Mouse (Mus musculus) kidney, embryonic 16.5 days (tissue): Measurements from ENCODE around the gene Cxcl17. TPM values are rescaled to one million over a fixed set of nuclear protein-coding genes. Genes with fewer than 3 reads are reported as not detected.

Experiments used
- ATAC-seq: fragments of 200-750 bp; cut with Nextera tagmentation; 2 replicates; pipeline ENCODE4 v1.8.0; 2017; ENCODE audit warnings: moderate TSS enrichment; ENCODE audit not compliant: low FRiP score, low TSS enrichment
- H3K27ac ChIP-seq: fragments of 300-500 bp; sonication (generic); 2 replicates; pipeline ENCODE4 v1.5.1; 2014; ENCODE audit warnings: low read length
- H3K27me3 ChIP-seq: fragments of 300-500 bp; sonication (generic); 2 replicates; pipeline ENCODE4 v1.6.1; 2014; ENCODE audit warnings: low read length, control low read depth, mixed read lengths; ENCODE audit not compliant: insufficient read depth
- H3K36me3 ChIP-seq: fragments of 300-500 bp; sonication (generic); 2 replicates; pipeline ENCODE4 v1.6.1; 2014; ENCODE audit warnings: low read length, control low read depth, mixed read lengths; ENCODE audit not compliant: insufficient read depth
- H3K4me1 ChIP-seq: fragments of 300-500 bp; sonication (generic); 2 replicates; pipeline ENCODE4 v1.6.1; 2014; ENCODE audit warnings: low read length, control low read depth, mixed read lengths; ENCODE audit not compliant: insufficient read depth
- H3K4me2 ChIP-seq: fragments of 300-500 bp; sonication (generic); replicated peaks from 2 replicates; pipeline ENCODE4 v1.6.1; 2014; ENCODE audit warnings: low read depth, low read length
- H3K4me3 ChIP-seq: fragments of 300-500 bp; sonication (generic); 2 replicates; pipeline ENCODE4 v1.5.1; 2014; ENCODE audit warnings: mild to moderate bottlenecking, low read length
- H3K9ac ChIP-seq: fragments of 300-500 bp; sonication (generic); replicated peaks from 2 replicates; pipeline ENCODE4 v1.6.1; 2014; ENCODE audit warnings: low read length
- H3K9me3 ChIP-seq: fragments of 300-500 bp; sonication (generic); 2 replicates; pipeline ENCODE4 v1.6.1; 2016; ENCODE audit warnings: low read length, control low read depth
- WGBS: fragments of 180-500 bp; shearing (Covaris S2); extraction: QIAGEN DNeasy Blood & Tissue Kit; methylation state at CpG from one replicate; pipeline ENCODE4 v1.1.7; 2014; 5-methylcytosine and 5-hydroxymethylcytosine counted together
- polyA plus RNA-seq: library from polyadenylated mRNA; unstranded; fragments of >200 nt; fragmentation: Nextera tagmentation; extraction: Ambion mirVana; gene quantifications from 2 replicates; pipeline ENCODE4 v1.2.1, GENCODE M21; 2015

The Cxcl17 gene
- polyA plus RNA-seq, 1 experiment from 2014 or later, result 0.65 TPM

DNA sequence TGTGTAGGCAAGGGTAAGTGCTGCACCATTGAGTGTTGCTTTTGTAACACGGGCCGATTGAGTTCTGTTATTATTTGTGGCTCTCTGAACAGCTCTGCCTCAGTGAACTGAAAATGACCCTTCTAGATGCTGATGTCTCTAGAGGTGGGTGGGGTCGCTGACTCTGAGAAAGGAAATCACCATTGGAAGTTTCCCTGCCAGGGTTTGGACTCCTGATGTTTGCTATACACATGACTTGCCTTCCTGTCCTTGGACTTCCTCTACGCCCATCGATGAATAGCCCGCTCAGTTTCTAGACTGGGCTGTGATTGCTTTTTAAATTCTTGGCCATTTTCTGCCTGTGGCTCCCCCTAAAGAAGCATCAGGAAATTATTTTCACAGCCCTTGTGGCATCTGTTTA, 23.5 kb upstream of the Cxcl17 start:
- no peaks in the 10 kb centered on the region for H3K36me3 ChIP-seq
- no peaks in the 10 kb centered on the region for H3K9me3 ChIP-seq
- peaks cover 28% of the 10 kb centered on the region for H3K4me1 ChIP-seq
- no peak overlapping the region for H3K4me2 ChIP-seq
- no peak for ATAC-seq
- WGBS, result 60% methylated on average over 6 of the region's 6 CpGs
- H3K4me3 ChIP-seq, result no peak overlapping the region
- H3K27me3 ChIP-seq, result no peaks in the 10 kb centered on the region
- peak overlapping the region; percentile 40; the same call in 1 of the 2 replicates for H3K27ac ChIP-seq
- H3K9ac ChIP-seq, result no peak overlapping the region

DNA sequence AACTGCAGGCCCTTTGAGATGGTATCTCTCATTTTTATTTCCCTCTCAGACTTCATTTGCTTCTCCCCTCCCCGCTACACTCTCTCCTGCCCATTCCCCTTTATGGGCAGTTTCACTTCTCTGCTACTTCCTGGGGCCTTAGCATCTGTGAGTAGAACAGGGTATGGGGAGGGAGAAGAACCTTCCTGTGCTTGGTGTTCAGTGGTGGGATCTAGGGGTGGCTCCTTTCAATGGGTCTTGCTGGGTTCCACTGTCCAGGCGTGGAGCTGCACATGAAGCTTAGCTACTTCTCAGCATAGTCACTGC, 22.8 kb upstream of the Cxcl17 start:
- Histone ChIP-seq H3K27ac (peak overlapping the region; percentile 40; the same call in 1 of the 2 replicates), H3K27me3 (no peaks in the 10 kb centered on the region), H3K4me3 (no peak overlapping the region), H3K9me3 (no peaks in the 10 kb centered on the region), H3K36me3 (no peaks in the 10 kb centered on the region), H3K9ac (no peak overlapping the region), H3K4me2 (no peak overlapping the region), H3K4me1 (peaks cover 24% of the 10 kb centered on the region)
- 80% methylated on average over 2 of the region's 2 CpGs for WGBS
- ATAC-seq, result no peak

DNA sequence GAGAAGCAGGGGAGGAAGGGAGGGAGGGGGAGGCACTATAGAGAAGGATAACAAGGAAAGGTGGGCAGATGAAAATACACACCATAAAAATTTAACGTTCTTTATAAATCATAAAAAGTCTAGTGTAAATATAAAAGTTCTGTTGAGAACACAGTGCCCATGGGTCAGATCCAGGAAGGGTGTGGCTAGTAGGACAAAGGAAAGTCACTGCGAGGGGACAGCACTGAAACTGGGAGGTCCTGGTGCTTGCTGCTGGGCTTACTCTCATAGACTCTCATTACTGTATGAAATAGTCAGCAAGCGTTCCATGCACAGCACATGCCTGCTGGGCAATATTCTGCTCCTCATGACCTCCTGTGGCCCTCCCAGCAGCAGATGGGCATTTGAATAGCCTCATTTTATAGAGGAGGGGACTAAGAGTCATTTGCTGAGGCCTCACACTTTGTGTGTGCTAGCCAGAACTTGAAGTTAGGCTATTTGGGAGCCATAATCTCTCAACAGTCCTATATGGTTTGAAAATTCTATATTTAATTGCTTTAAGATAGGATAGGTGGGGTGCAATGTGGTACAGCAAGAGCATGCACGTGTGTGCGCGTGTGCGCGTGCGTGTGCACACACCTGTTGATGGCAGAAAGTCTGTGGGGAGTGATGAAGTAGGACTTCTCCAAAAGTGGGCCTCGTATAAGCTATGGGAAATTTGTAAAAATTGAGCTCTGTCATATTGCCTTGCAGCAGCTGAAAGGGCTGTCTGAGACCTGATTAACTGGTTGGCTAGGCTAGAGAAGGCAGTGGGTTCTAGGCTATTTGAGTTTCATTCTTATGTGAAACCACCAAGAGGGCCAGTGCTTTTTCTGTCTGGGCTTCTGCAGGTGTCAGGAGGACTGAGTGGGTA, 22.2 kb upstream of the Cxcl17 start:
- Histone ChIP-seq H3K4me1 (peaks cover 19% of the 10 kb centered on the region), H3K4me3 (no peak overlapping the region), H3K36me3 (no peaks in the 10 kb centered on the region), H3K27me3 (no peaks in the 10 kb centered on the region), H3K27ac (no peak overlapping the region), H3K9me3 (no peaks in the 10 kb centered on the region), H3K9ac (no peak overlapping the region), H3K4me2 (no peak overlapping the region)
- ATAC-seq, result no peak
- 88% methylated on average over 10 of the region's 10 CpGs for WGBS

GRCm38 (mm10) chr7:25433781-25434560, 21.3 kb upstream of the Cxcl17 start:
- Histone ChIP-seq H3K9ac (no peak overlapping the region), H3K9me3 (no peaks in the 10 kb centered on the region), H3K27me3 (no peaks in the 10 kb centered on the region), H3K4me2 (no peak overlapping the region), H3K4me1 (peaks cover 14% of the 10 kb centered on the region), H3K27ac (no peak overlapping the region), H3K36me3 (no peaks in the 10 kb centered on the region), H3K4me3 (no peak overlapping the region)
- 76% methylated on average over 9 of the region's 9 CpGs for WGBS
- no peak for ATAC-seq

GRCm38 (mm10) chr7:25433007-25433541, 20.4 kb upstream of the Cxcl17 start:
- Histone ChIP-seq H3K36me3 (no peaks in the 10 kb centered on the region), H3K4me2 (no peak overlapping the region), H3K4me1 (peaks cover 14% of the 10 kb centered on the region), H3K27ac (peak overlapping the region; percentile 59; the same call in 1 of the 2 replicates), H3K9me3 (no peaks in the 10 kb centered on the region), H3K4me3 (no peak overlapping the region), H3K9ac (no peak overlapping the region), H3K27me3 (no peaks in the 10 kb centered on the region)
- 6% methylated on average over 5 of the region's 5 CpGs for WGBS
- peak; percentile 39; the same call in 1 of the 2 replicates for ATAC-seq

- H3K36me3 ChIP-seq, result no peaks in the 10 kb centered on the region
- no peaks in the 10 kb centered on the region for H3K27me3 ChIP-seq
- 85% methylated on average over 6 of the region's 6 CpGs for WGBS
- H3K9ac ChIP-seq, result no peak overlapping the region
- H3K4me3 ChIP-seq, result no peak overlapping the region
- no peak overlapping the region for H3K4me2 ChIP-seq
- H3K9me3 ChIP-seq, result no peaks in the 10 kb centered on the region
- H3K27ac ChIP-seq, result no peak overlapping the region
- peaks cover 14% of the 10 kb centered on the region for H3K4me1 ChIP-seq
- no peak for ATAC-seq
These were observed 19.7 kb upstream of the Cxcl17 start for GRCm38 (mm10) chr7:25432381-25432780.

DNA sequence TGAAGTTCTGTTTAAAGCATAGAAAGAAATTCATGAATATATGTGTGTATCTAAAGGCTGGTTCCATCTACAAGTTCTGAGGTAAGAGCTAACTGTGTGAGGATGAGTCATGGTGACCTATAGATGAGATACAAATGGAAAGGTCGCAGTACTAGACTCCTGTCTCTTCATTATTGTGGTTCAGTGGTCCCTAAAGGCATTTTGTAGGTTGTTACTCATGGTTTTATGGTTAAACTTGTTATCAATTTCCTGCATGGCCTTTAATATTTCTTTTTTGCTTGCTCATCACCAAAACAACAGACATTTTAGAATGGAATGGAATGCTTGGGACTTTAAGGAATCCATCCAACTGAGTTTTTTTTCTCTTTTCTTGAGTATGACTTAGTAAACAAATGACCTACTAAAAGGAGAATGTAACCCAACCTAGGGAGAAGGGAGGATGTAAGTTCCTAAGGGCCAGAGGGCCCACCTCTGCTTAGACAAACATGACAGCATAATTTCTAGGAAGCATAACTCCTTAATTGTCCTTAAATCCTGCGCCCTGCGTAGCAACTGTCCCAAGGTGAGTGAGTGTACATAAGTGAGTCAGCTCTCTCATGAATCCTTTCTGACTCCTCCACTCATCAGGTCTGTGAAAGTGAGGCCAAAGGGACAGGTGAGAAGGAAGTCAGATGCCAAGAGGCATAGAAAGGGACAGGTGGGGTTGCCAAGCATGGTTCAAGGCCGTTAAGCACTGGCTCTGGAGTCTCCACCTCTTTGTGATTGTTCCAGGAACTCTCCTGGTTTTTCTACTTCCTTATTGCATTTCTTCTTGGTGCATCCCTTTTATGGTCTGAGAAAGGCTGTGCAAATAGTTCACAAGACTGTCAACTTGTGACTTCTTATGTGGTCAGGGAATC, 17.4 kb upstream of the Cxcl17 start:
- Histone ChIP-seq H3K9me3 (no peaks in the 10 kb centered on the region), H3K4me3 (no peak overlapping the region), H3K9ac (no peak overlapping the region), H3K4me1 (peaks cover 11% of the 10 kb centered on the region), H3K36me3 (no peaks in the 10 kb centered on the region), H3K27me3 (no peaks in the 10 kb centered on the region), H3K27ac (no peak overlapping the region), H3K4me2 (no peak overlapping the region)
- 49% methylated on average over 4 of the region's 4 CpGs for WGBS
- no peak for ATAC-seq

- 88% methylated on average over 3 of the region's 3 CpGs for WGBS
- no peaks in the 10 kb centered on the region for H3K9me3 ChIP-seq
- H3K9ac ChIP-seq, result no peak overlapping the region
- peaks cover 9% of the 10 kb centered on the region for H3K4me1 ChIP-seq
- H3K27me3 ChIP-seq, result no peaks in the 10 kb centered on the region
- no peak overlapping the region for H3K4me3 ChIP-seq
- no peak for ATAC-seq
- no peak overlapping the region for H3K27ac ChIP-seq
- no peak overlapping the region for H3K4me2 ChIP-seq
- no peaks in the 10 kb centered on the region for H3K36me3 ChIP-seq
These were observed 15.6 kb upstream of the Cxcl17 start for GRCm38 (mm10) chr7:25428321-25428720.

- Histone ChIP-seq H3K4me2 (no peak overlapping the region), H3K27me3 (no peaks in the 10 kb centered on the region), H3K4me3 (no peak overlapping the region), H3K9ac (no peak overlapping the region), H3K4me1 (no peaks in the 10 kb centered on the region), H3K9me3 (no peaks in the 10 kb centered on the region), H3K36me3 (no peaks in the 10 kb centered on the region), H3K27ac (no peak overlapping the region)
- WGBS, result 92% methylated on average over 5 of the region's 5 CpGs
- ATAC-seq, result no peak
These were observed 14.5 kb upstream of the Cxcl17 start for GRCm38 (mm10) chr7:25427144-25427543.
